Mouse (Mus musculus): ENCODE data around the gene Eps15.
"Not testable (repeated sequence)": the region's sequence is repeated elsewhere in the genome, so short reads cannot be mapped to it uniquely, and the experiment has no call there.

Eps15 gene

GRCm38 (mm10) chr4:109404908-109405307 lies 124.8 kb downstream of the Eps15 start:
- DNase-seq = not testable (repeated sequence)

DNA sequence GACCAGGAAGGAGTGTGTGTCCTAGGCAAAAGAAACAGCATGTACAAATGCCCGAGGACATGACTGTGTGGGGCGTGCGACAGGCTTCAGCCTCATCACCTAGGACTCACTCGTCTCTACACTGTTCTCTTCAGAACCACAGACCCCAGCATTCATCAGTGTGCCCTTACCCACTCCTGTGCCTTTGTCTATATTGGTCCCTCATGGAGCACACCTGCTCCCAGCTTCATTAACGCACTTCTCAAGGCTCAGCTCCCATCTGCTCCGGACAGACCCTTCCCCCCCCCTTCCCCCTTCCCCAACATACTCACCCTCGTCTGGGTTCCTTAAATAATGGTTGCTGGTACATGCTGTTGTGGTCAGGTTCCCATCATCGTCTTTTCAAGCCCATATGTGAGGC lies 125.3 kb downstream of the Eps15 start:
- no peak for DNase-seq

- DNase-seq = no peak
Observed at GRCm38 (mm10) chr4:109406054-109406485, 126.0 kb downstream of the Eps15 start.

DNA sequence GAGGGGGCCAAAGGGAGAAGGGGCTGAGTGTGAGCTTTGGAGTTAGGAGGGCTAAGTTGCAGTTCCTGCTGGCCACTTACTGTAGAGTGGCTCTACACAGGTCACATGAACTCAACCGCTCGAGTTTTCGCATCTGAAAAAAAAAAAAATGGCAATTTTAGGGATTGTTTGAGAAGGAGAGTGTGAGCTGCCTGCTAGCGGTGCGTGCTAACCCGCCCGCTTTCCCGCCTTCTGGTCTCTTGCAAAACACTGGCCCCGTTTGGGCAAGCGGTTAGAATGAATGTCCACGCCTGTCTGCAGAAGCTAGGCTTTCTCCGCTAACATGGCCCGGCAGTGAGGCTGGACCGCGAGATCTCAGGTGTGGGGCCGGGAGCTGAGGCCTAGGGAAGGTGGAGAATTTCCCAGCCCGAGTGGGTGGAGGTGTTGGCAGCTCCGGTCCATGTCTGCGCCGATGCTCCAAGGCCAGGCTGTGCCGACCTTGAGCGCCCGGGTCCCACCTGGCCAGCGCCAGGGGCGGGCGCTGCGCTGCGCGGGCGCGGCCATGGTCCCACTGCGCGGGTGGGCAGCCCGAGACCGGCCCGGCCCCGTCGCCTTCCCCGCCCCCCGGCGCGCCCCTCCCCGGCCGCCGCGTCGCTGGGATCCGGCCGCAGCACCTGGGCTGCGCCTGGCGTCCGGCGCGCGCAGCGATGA lies 126.6 kb downstream of the Eps15 start, which contains the start of gene Ttc39a:
Ttc39a (plus strand) TSS at position 138 of the 690 bp plus-strand sequence.
- DNase-seq = no peak

DNA sequence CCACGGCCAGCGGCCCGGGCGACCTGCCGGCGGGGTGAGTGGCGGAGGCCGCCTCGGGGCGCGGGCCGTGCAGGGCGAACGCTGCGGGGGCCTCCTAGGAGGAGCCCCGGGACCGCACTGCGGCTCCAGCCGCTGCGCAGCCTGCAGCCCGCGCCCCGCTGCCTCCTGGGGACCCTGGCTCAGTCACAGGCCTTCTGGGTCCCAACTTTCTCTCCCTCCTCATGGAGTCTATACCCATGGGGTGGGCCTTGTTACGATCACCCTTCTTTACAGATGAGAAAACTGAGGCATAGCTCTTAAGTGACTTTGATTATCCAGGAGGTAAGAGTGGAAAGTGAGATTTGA lies 127.1 kb downstream of the Eps15 start:
- DNase-seq = no peak

DNA sequence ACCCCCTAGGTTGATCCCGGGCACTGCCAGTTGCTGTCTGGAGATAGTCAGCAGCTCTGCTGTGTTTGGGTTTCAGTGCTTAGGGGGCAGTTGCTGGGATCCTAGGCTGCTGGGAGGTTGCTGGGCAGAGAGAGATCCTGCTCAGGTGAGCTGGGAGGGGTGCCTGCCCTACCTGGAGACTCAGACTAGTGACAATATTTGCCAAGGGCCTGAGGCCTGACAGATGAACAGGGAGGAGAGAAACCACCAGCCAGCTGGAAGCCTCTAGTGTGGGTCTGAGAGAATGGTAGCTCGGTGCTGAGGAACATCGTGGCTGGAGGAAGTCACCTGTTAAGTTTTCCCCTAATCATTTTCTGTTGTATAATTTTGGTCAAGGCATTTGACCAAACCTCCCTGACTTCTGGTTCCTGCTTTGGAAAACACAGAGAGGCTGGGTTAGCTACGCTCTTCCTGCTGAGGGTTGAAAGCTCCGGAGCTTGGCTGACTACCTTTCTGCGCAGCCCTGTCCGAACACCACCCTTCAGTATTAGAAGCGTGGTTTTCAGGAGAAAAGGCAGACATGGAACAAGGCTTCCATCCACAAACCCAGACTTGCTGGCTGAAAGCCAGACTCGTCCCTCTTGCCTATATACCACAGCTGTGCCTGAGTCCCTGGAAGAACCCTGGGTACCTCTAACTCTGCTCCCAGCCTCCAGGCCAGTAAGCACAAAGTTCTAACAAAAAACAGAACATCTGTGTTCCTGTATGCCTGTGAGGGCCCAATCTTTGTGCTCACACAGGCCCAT lies 127.8 kb downstream of the Eps15 start:
- DNase-seq = no peak

GRCm38 (mm10) chr4:109410681-109411376 lies 130.8 kb downstream of the Eps15 start:
- no peak for DNase-seq

GRCm38 (mm10) chr4:109411377-109411967 lies 131.4 kb downstream of the Eps15 start:
- DNase-seq = no peak

DNA sequence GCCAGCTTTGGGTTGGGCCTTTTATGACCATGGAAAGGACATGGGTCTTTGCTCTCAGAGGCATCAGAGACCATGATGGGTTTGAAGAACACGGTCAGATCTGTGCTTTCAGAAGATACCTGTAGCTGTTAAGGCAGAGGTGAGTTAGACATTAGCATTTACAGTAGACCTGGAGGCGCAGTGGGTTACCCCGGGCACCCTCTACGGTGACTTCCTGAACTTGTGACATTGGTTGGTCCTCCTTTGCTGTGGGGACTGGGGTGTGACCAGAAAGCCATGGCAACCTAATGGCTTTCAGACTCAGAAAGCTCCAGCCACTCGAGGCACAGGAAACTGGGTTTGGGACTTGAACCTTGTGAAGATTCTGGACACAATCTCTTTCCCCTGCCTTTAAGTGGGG lies 132.2 kb downstream of the Eps15 start:
- DNase-seq = no peak

DNA sequence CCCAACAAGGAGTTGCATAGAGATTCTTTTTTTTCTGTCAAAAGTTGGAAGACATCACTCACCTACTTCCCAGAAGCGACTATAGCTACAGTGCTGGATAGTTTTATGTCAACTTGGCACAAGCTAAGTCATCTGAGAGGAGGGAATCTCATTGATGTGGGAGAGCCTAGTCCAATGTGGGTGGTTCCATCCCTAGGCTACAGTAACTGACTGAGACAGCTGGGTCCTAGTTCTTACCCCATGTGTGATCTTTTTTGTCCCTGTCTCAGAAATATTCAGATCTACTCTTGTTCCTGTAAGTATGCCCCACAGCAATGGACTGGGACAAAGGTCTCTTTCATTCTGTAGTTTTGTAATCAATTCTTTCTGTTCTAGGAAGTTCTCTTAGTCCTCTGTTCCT lies 137.9 kb downstream of the Eps15 start:
- no peak for DNase-seq

DNA sequence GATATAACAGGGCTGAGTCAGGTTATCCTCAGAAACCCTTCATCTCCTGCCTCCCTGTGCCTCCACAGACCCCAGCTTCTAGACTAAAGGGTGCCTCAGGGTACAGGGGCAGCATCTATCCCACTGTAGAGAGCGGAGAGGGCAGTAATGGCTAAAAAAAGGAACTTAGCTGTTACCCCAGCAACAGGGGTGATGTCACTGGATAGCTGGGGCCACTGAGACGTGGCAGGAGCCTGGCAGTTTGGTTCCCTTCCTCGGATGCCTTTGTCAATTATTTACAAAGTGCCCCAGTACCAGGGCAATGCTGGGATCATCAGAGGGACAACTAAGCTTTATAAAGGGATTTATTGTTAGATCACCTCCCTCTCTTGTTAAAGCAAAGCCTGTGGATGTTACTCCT lies 138.9 kb downstream of the Eps15 start:
- DNase-seq = no peak

DNA sequence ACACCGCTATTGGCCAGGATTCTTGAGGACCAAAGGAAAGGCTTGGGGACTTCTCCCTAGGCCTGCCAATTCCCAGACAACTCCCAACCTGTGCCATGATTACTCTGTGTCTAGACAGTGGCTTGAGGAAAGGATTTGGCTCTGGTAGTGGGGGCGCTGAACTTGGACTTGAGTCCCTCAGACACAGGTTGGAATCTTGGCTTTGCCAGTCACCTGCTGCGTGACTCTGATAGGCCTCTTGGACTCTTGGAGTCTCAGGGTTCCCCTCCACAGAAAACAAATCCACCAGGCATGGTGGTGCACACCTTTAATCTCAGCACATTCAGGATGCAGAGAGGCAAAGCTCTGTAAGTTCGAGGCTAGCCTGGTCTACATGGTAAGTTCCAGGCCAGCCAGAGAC lies 139.5 kb downstream of the Eps15 start:
- DNase-seq = no peak

- DNase-seq = peak; percentile 40
Observed at GRCm38 (mm10) chr4:109420138-109420795, 140.2 kb downstream of the Eps15 start.

DNA sequence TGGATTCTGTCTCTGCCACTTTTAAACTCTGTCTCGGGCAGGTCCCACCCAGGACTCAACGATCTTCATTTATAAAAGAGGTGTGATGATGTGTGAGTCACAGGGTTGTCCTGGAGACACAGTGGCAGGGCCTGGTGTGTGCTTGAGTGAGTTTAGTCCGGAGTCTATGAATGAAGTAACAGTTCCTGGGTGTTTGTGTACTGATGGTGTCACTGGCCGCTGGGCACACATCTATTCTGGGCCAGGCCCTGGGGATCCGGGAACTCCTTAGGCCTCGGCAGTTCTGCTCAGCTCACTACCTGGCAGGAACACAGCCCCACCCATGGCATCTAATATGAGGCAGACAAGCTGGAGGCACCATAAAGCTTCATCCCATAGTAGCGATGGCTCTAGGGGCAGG lies 141.5 kb downstream of the Eps15 start:
- DNase-seq = no peak

DNA sequence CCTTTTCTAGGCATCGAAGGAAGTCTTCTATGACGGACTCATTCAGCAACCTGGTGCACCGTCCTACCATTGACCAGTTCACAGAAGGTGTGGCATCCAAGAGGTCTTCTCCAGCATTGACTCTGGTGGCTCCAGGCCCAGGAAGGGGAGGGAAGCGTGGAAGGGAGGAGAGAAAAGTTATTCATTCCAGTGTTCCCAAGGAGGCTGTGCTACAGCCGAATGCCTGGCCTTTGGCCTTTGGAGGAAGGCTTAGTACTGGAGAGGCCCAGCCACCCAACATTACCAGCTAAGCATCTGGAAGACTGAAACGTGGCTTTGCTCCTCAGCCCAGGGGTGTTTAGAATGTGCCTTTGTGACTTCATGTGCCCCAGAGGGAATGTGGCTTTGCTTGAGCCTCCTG lies 142.4 kb downstream of the Eps15 start:
- no peak for DNase-seq

GRCm38 (mm10) chr4:109423438-109423837 lies 143.4 kb downstream of the Eps15 start:
- no peak for DNase-seq

DNA sequence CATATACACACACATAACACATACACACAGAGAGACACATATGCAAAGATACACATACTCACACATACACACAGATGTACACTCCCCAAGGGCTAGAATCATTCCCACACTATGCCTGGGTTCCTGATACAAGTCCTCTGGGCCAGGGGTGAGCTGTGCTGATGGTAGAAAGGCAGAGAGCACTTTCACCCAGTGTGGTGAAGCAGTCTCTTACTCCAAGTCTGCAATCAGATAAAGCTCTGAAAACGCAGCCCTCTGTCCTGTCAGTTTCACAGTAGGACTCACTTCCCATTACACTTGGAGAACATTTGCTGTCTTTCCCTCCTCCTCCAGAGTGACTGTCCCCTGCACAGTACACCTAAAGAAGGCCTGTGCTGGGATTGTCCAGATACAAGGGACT lies 147.0 kb downstream of the Eps15 start:
- DNase-seq = no peak

DNA sequence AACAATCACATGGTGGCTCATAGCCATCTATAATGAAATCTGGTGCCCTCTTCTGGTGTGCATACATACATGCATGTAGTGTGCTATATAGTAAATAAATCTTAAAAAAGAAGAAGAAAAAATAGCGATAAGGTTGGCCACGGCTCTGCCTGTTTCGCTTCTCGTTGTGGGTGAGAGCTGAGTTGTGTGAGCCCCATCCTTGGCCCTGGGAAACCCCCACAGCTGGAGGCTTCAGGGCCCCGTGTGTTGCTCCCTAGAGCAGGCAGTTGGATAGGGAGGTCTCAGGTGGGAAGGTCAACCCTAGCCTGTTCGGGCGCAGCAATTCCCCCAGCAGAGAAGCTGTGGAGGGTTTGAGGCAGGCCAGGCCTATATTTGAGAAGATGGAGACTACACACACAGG lies 150.2 kb downstream of the Eps15 start:
- no peak for DNase-seq

GRCm38 (mm10) chr4:109430854-109431253 lies 150.8 kb downstream of the Eps15 start:
- peak; percentile 61 for DNase-seq

DNA sequence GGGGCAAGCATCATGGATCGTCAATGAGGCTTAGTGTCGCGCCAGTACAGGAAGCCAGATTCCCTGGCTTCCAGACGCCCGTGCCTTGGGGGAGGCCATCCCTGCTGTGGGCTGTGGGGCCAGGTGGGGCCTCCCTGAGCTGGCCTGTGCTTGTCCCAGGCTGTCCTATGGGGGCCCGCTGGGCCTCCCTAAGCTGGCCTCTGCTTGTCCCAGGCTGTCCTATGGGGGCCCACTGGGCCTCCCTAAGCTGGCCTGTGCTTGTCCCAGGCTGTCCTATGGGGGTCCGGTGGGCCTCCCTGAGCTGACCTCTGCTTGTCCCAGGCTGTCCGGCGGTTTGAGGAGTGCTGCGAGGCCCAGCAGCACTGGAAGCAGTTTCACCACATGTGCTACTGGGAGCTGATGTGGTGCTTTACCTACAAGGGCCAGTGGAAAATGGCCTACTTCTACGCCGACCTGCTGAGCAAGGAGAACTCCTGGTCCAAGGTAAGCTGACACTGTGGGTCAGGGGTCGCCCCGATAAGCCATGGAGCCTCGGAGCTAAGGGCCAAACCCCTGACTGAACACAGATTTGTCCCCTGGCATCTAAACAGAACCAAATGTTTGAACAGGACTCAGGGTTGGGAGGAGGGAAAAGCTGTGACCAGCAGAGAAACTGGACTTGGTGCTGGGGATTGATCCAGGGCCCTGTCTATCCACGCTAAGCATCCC lies 152.8 kb downstream of the Eps15 start:
- no peak for DNase-seq

DNA sequence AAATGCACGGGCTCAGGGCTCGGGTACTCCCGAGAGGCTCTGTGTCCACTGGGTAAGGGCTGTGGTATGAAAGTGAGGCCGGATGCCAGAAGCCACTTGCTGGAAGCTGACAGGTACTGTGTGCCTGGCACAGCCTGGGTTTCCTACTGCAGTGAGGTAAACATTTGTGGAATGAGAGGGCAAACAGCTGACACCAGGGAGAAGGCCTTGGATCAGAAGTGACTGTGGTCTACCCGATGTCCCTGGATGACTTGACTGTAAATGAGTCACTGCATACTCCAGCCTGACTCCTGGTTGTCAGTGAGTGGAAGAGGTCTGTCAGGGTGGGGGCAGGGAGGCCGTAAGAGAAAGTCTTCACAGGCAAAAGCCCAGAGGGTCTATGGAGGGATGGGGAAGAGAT lies 153.6 kb downstream of the Eps15 start:
- DNase-seq = no peak

GRCm38 (mm10) chr4:109434256-109434655 lies 154.2 kb downstream of the Eps15 start:
- DNase-seq = no peak
